Mouse (Mus musculus) 3134 (cell line): Measurements from ENCODE around the gene Zfp385a.

Source experiments
- DNase-seq: peaks from one replicate; pipeline ENCODE4 v3.0.0-alpha.2; 2011; ENCODE audit warnings: low spot score; ENCODE audit not compliant: insufficient read length; ENCODE audit errors: extremely low read depth

Zfp385a gene

GRCm38 (mm10) chr15:103339961-103340337 is at the start of gene Zfp385a:
TSS of gene Zfp385a (minus strand) at chr15:103340093.
- DNase-seq, result no peak

GRCm38 (mm10) chr15:103388556-103389145 is 48.8 kb upstream of the Zfp385a start:
- DNase-seq, result no peak

GRCm38 (mm10) chr15:103383771-103384488 is 44.0 kb upstream of the Zfp385a start:
- no peak for DNase-seq

GRCm38 (mm10) chr15:103382795-103383406 is 43.0 kb upstream of the Zfp385a start:
- peak; percentile 58 for DNase-seq

GRCm38 (mm10) chr15:103382075-103382474 is 42.2 kb upstream of the Zfp385a start:
- no peak for DNase-seq

GRCm38 (mm10) chr15:103378665-103379356 is 38.9 kb upstream of the Zfp385a start:
- DNase-seq, result no peak

- peak; percentile 72 for DNase-seq
These were observed 38.1 kb upstream of the Zfp385a start for GRCm38 (mm10) chr15:103377752-103378664.

- DNase-seq, result peak; percentile 67
These were observed 37.0 kb upstream of the Zfp385a start for GRCm38 (mm10) chr15:103376837-103377269.

GRCm38 (mm10) chr15:103375112-103375800 is 35.4 kb upstream of the Zfp385a start:
- DNase-seq, result no peak

GRCm38 (mm10) chr15:103372461-103372860 is 32.6 kb upstream of the Zfp385a start:
- no peak for DNase-seq

GRCm38 (mm10) chr15:103371741-103372140 is 31.8 kb upstream of the Zfp385a start:
- no peak for DNase-seq

GRCm38 (mm10) chr15:103371208-103371607 is 31.3 kb upstream of the Zfp385a start:
- DNase-seq, result no peak

GRCm38 (mm10) chr15:103370462-103370861 is 30.6 kb upstream of the Zfp385a start:
- no peak for DNase-seq

- DNase-seq, result no peak
These were observed 29.2 kb upstream of the Zfp385a start for GRCm38 (mm10) chr15:103369123-103369522.

- DNase-seq, result no peak
These were observed 28.5 kb upstream of the Zfp385a start for GRCm38 (mm10) chr15:103368179-103368940.

GRCm38 (mm10) chr15:103366376-103367149 is 26.7 kb upstream of the Zfp385a start, which contains the start of gene Itga5:
TSS of gene Itga5 (minus strand) at chr15:103366763.
- DNase-seq, result peak; percentile 89

GRCm38 (mm10) chr15:103365471-103366375 is 25.8 kb upstream of the Zfp385a start:
- DNase-seq, result peak; percentile 62
